Mouse (Mus musculus) C2C12 (cell line): ENCODE measurements at regions not wholly inside any gene's neighbourhood (a gene's known extent, or its start where the extent isn't known, plus 50 kb on each side); places are given as distances from the start of the nearest gene placed in this dataset.

Source experiments
- CTCF ChIP-seq: IDR thresholded peaks from one replicate; pipeline ENCODE4 v1.5.1; 2011; ENCODE audit not compliant: control insufficient read depth, insufficient read depth, insufficient read length
- MAX ChIP-seq: IDR thresholded peaks from one replicate; pipeline ENCODE4 v1.6.1; 2011; ENCODE audit warnings: mild to moderate bottlenecking, control low read depth

- no peak for TF ChIP-seq CTCF
- TF ChIP-seq MAX, result no peak
Measured at GRCm38 (mm10) chr4:84173441-84173840, 501.6 kb downstream of the Bnc2 start.
